Mouse (Mus musculus): ENCODE measurements at regions not wholly inside any gene's neighbourhood (a gene's known extent, or its start where the extent isn't known, plus 50 kb on each side); places are given as distances from the start of the nearest gene placed in this dataset.

DNA sequence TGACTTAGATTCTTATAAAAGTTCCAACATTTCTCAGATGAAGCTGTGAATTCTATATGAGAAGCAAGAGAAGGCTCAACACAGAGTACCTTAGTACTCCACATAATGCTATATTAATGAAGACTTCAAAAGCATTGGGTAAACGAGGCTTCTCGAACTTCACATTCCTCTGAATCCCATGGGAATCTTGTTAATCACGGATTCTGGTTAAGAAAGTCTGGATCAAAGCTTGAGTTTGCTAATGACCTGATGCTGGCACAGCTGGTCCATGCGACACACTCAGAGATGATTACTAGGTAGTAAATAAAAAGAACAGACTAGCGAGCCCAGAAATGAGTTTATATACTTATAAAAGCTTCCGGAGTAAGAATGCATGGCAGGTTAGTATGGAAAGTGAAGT lies 118.4 kb upstream of the Atp1a1 start:
- TF ChIP-seq EP300 (IDR thresholded peaks at IDR 0.05): no peak
- TF ChIP-seq CTCF (IDR thresholded peaks at IDR 0.05): no peak
